Mouse (Mus musculus) spleen, embryonic (tissue): Measurements from ENCODE around the gene Gla.

Experiments used
- CTCF ChIA-PET: fragments of 350-600 bp; sonication (Branson Sonifier 250); formaldehyde crosslinking; loops from one replicate; lab custom pipeline; 2022; lab: Charles Lee

The Gla gene

DNA sequence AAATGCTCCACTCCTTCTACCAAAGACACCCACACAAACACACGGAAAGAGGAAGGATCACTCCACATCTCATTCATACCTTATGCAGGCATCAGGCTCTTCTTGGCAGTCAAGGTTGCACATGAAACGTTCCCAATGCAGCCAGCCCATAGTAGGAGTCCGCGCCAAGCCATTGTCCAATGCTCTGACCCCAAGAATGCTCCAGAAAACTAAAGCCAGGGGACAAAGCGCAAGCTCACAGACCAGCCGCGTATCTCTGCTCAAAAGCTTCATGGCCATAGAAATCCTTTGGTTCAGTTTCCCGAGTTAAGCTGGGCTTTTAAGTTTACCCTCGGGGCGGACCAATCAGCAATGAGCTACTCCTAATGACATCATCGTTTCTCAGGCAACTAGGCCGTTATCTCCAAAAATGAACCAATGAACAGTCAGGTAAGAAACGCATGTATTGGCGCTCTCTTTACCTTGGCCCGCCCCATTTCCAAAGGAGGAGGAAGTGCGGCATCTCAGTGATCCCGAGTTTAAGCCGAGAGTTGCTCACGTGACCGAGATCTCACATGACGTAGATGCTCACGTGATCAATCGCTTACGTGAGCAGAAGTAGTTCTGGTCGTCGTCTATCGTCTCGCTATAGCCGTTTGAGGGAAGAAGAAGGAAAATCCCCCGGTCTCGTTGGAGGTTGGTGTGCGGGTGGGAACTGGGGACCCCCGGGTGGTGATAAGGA lies at the start of gene Gla, which contains the start of gene Hnrnph2:
TSS of gene Gla (minus strand) at position 467 of the 721 bp plus-strand sequence.
TSS of gene Hnrnph2 (plus strand) at position 521 of the 721 bp plus-strand sequence.
- CTCF ChIA-PET = no interaction called here

DNA sequence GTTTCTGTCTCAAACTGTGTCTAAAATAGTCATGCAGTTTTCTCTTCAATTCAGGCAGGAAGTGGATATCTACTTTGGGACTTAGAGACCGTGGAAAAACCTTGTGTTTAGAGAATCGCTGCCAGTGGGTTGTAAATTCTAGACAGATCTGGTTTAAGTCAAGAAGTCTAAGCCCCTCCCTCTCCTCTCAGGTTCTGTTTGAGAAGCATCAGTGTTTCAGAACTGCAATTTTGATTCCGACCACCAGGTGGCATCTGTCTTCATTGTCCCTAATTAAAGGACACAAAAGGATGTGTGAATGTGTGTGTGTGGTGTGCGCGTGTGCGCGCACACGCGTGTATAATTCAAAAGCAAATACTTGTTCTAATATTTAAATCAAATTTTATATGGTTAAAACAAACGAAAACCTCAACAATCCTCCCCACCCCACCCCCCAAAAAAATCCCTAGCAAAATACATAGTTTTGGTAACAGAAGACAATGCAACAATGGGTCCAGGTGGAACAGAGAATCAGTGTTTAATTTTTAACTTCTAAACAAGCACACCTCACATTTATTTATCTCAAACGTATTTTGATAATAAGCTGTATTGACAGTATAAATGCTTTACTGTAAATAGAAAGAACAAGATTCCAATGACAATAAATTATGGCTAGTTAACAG lies 47.2 kb upstream of the Gla start:
- CTCF ChIA-PET = no interaction called here

DNA sequence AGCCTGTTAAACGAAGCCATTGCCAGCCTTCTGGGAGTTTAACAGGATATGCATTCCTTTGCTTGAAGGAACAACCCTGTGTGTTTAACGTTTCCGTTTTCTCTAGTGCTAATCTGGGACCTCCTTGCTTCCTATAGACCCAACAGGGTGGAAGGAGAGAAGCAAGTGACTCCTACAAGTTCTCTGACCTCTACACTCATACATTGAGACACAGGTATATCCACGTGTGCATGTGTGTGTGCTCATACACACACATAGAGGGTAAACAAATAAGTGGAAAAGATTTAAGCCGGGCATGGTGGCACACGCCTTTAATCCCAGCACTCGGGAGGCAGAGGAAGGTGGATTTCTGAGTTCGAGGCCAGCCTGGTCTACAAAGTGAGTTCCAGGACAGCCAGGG lies 46.5 kb upstream of the Gla start:
- CTCF ChIA-PET = no interaction called here

DNA sequence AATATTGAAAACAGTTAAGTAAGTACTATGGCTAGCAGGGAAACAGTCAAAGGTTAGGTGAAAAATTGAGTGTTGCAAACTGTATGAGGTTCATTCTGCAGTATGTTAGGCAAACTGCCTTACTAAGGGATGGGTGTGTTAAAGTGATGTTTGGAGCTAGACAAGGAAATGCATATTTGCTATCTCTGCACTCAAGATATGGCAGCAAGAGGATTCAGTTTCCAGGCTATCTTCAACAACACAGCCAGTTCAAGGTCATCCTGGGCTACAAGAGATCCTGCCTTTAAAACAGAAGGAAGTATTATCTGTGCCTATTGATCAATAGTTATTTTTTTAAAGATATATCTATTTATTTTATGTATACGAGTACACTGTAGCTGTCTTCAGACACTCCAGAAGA lies 45.4 kb upstream of the Gla start:
- CTCF ChIA-PET = interaction anchor here (0.7 kb wide), 1 partner anchor 254 kb away, joined by 4 read pairs; no protein-coding TSS in a partner anchor

DNA sequence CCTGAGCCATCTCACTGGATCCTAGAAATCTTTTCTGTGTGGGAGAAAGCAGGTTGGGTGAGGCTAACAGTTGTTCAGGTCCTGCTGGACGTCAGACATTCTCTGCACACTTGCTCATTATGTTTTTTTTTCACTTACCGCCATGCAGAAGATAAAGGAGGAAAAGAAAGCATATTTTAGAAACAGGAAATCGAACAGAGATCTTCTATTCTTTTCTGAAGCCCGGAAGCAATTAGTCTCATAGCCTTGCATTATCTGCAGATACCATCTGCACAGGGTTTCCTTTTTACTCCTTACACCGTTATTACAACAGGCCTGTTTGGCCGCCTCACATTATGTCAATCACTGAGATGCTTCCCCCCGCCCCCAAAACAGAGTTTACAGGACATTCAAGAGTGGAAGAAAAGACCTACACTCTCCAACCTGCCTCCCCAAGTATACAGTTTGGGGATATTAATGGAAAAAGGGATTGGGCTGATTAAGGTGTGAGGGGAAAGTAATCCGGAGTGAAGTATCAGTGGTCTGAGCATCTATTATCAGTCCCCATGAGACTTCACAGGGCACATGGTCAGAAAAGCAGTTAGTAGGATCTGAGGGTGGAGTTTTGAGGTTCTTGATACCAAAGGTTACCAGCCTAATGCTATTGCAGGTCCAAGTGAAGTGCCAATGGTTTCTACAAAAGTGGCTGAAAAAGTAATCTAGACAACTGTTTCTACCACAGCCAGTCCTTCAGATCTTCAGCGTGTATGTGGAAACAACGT lies 40.3 kb upstream of the Gla start:
- CTCF ChIA-PET = no interaction called here

DNA sequence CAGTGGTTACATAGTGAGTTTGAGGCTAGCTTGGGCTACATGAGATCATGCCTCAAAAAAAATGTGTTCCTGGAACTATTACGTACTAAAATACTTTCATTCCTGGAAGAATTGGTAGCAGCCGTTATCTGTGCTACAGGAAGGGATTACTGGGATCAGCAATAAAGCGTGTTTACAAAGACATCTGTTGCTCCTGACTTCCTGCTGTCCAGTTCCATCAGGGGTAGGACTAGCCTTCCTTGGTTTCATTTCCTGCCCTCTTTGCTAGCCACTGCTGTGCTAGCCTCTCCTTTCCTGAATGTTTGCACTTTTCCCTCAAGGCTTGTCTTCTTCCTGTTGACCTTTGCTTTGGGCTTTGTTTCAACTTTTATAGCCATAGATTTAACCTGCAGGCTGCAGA lies 34.9 kb upstream of the Gla start:
- CTCF ChIA-PET = no interaction called here

DNA sequence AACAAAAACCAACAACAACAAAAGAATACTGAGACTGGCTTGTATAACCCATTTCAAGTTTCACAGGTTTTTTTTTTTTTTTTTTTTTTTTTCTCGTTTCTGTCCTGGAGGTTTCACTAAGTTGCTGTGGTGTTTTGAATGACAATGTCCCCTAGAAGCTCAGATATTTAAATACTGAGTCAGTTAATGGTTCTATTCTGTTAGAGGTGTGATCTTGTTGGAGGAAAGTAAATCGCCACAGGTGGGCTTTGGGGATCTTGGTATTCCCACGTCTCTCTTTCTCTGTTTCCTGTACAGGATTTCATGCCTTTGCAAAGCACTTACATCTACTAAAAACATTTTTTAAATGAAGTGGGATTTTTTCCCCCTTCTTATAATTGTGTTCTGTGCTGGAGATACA lies 34.2 kb upstream of the Gla start:
- CTCF ChIA-PET = no interaction called here

DNA sequence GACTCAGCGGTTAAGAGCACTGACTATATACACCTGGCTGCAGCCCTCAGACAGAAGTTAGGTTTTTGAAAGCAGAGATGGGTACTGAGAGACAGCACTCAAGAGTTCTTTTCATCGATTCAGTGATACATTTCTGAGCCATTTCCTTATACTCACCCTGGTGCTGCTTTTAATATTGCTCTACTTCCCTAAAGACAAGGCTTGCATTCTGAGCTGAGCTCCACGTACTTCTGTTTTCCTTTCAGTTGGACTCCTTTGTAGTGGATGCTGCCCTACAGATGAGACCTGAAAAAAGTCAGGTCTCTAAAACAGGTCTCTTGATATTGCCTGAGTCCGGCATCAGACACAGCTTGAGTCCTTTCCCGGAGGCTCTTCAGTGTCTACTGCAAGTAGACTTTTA lies 31.8 kb upstream of the Gla start:
- CTCF ChIA-PET = no interaction called here

DNA sequence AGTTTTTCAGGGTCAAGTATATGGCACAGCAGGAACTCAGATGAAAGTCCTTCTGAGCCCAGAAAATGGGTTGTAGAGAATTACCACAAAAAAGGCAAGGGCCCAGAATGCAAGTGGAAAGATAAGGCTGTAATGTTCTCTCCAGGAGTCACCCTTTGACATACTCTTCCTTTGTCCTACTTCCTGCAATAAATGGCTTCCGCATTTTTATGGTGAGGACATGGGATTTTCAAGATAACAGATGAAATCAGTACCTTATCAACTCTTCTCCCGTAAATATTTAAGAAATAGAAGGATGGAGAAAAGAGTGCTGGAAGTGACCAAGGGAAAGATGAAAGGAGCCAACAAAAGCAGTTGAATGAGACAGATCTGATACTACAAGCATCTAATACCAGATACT lies 27.3 kb upstream of the Gla start:
- CTCF ChIA-PET = no interaction called here

DNA sequence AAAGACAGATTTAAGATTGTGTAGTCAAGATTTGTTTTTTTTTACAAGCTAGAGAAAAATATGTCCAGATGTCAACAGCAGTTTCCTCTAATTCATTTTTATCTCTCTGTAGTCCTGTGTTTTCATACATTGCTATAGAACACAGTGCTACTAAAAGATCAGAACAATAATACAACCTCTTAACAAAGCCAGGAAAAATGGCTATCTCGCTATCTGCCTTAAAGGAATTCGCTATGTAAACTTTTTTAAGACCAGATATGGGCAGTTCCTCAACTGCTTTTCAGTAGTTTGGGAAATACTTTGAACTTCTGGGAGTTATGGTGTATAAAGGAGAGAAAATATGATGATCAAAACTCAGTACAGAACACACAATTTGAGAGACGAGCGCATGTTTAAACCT lies 22.4 kb upstream of the Gla start:
- CTCF ChIA-PET = no interaction called here

DNA sequence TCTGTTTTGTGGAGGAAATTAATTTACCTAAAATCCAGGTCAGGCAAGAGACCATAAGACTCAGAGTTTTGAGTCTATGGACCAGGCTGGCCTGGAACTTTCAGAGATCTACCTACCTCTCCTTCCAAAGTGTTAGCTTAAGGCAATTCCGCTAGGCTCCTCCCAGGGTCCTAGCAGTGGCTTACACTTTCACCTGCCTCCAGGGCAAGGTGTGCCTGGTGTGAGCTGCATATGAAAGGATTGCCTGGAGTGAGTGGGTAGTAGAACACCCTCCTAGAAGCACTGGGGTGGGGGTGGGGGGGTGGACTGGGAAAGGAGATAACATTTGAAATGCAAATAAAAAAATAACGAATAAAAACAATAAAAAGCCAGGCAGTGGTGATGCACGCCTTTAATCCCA lies 20.8 kb upstream of the Gla start:
- CTCF ChIA-PET = no interaction called here

DNA sequence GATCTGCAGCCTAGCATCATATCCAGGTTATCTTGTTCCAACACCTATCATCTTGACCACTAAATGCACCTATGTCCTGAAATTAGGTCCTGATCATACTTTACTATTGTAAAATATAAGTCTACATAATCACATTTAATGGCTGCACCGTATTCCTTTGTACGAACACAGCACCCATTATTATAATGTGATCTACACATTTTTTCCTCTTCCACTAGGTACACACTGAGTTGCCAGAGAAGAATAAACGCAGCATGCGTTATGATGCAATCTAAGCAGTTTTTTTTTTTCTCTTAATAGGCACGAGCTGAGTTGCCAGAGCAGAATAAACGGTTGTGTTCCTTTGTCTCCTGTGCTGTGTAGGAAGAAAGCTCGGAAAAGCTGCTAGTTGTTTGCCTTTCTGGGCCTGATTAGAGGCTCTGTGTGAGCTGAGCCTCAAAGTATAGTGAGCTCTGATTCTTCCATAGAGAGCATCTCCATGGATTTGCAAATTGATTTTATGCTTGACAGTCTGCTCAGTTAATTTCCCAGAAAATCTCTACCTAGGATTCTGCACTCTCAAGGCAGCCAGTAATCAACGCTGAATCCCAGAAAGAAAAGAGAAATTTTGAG lies 19.4 kb upstream of the Gla start:
- CTCF ChIA-PET = interaction anchor here (0.7 kb wide), 1 partner anchor 48 kb away, joined by 3 read pairs; no protein-coding TSS in a partner anchor

DNA sequence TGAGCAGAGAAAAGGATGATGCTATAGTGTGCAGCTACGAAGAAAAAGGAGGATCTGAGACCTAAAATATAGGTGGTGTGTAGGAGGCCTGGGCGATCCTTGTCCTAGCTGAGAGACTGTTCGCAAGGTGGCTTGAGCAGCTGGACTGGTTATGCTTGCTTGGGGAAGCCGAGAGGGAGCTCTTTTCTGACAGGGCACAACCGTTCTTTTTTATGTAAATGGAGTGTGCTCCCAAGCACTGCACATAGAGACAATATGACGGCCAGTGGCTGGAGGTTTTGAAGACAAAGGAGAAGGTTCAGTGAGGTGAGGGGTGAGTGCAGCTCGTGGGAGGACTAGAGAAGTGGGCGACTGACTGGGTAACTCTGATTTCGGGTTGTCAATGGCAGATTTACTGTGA lies 18.8 kb upstream of the Gla start:
- CTCF ChIA-PET = interaction anchor here (0.7 kb wide), 1 partner anchor 48 kb away, joined by 3 read pairs; no protein-coding TSS in a partner anchor

DNA sequence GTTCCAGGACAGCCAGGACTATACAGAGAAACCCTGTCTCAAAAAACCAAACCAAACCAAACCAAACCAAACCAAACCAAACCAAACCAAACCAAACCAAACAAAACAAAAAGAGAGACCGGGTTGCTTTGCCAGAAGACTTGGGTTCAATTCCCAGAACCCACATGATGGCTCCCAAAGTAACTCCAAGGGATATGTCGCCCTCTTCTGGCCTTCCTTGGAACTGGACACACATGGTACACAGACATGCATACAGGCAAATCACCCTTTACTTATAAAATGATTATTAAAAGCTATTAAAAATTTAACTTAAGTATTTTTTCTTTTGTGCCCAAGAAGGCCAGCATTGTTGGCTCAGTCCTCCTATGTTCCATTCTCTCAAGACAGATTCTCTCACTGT lies 13.4 kb upstream of the Gla start:
- CTCF ChIA-PET = no interaction called here

DNA sequence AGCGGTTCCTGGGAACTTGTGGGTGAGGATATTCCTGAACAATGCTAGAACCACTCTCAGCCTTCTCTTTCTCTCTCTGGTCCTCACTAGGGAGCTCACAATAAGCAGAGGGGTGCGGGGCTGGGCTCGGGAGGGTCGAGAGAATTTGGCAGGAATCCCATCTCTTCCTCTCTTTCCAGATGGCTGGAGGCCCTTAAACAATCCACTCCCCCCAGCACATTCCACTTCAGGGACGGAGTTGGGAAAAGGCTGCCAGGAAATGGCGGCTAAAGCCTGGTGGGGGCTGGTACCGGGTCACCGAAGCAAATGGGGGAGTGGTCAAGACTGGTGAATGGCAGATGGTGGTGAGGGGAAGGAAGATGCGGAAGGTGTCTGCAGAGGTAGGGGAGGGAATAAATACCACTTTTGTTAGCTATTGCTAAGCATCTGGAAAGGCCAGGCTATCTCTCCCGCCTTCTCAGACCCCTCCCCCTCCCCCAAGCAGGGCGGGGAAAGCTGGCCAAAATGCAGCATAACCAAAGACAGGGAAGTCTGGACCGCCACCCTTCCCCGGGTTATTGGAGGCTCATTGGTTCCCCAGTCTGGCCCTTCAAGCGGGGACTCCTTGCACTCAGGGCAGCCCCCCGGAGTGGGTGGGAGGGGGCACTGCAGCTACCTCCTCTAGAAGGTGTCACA lies 11.5 kb upstream of the Gla start:
- CTCF ChIA-PET = interaction anchor here (1.3 kb wide), 1 partner anchor 71 kb away, joined by 4 read pairs; the partner anchor contains the start of gene Timm8a1

DNA sequence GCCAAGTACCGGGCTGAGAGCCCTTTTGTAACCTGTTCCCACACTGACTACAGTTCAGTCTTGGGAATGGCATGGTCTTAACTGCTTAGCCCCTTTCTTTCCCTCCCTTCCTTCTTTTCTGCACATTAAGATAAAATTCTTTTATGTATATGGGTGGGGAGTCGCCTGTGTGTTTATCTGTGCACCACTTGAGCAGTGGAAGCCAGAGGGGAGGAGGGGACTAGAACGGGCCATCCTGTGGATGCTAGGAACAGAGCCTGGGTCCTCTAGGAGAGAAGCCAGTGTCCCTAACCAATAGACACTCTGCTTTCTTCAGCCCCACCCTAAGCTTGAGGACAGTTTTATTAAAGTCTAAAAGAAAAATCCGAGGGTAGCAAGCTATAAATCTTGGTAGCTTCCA lies 10.1 kb upstream of the Gla start:
- CTCF ChIA-PET = no interaction called here

DNA sequence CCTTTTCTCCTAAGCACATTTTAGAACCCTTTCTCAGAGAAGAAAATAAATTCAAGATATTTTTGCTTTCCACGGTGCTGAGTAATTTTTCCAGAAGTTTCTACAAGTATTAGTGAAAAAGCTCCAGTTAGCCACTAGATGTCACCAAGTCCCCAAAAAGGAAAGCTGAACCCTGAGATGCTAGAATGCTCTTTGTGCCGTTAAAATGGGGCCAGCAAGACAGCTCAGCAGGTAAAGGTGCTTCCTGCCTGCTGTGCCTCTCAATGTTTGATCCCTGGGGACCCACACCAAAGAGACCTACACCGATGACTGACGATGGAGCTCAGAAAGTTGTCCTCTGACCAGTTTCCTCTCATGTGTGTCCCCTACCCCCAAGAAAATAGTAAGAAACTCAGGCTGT lies 8.5 kb upstream of the Gla start:
- CTCF ChIA-PET = no interaction called here

DNA sequence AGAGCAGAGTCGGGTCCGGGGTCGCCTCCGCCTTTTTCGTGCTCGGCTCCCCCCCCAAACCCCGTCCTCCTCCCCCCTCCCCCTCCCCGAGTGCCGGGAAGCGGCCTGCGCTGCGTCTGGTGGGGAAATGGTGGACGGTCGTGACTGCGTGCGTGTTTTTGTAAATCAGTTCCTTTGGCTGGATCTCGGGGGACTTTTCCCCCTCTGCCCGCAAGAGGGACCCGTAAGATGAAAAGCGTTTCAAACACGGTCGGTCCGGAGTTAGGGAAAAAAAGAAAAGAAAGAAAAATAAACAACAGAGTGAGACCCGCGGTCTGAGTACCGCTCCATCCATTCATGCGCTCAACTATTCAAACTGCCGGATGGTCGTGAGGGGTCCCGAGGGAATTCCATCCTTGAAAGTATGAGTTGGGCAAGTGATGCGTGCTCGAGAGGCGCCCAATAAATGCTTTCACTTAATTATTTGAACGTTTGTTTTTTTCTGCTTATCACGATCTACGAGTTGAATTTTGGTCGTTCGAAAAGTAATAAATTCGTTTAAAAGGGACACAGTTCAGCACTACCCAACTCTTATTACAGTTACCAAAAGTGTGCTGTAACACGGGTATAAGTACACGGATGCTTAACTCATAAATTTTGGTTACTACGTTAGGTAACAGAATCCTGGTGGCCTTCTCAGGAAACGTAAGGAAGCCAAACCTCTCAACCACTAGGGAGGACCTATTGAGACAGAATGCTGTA lies 625 bp upstream of the Gla start:
- CTCF ChIA-PET = no interaction called here

DNA sequence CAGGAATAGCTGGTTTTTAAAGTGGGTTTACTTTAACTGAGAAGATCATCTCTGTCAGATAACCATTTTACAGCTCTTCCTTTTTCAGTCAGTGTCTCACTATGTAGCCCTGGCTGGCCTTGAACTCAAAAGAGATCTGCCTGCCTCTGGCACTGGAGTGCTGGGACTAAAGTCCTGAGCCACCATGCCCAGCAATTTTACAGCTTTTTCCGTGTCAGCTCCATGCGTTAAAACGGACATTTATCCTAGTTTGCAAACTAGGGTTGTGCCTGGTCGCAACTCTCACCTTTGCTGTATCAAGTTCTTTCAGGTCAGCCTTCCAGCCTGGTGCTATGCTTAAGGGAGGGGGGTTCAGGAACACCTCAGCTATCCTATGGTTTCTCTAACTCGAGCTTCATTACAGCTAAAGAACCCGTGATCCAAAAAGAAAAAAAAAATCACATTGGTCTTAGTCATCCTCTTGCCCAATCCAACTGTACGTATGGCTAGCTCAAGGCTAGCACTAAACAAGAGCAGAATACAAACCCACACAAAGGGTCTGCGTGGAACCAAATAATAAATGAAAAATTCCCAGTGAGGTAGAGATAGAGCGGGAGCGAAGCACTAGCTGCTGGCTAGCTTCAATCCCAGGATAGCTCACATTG lies 881 bp downstream of the Gla start:
- CTCF ChIA-PET = interaction anchor here (0.5 kb wide), 1 partner anchor 13 kb away, joined by 3 read pairs; no protein-coding TSS in a partner anchor

DNA sequence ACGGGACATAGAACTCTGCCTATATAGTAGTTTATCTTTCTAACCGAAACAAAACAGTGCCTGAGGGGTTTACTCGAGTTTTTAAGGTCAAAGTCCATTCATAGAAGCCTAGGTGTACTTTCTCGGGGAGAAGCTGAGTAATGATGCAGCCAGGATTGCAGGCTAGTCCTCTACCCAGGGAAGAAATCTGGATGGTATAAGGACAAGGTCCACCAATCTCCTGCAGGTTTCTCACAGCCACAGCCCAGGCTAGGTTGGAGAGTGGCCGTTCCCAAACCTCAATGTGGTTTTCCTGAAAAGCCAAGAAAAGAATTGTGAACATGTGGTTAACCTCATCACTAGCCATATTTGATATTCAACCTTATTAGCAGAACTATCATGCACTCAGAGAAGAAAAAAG lies 11.1 kb downstream of the Gla start:
- CTCF ChIA-PET = no interaction called here
